Mouse (Mus musculus) left cerebral cortex, postnatal 14 days (tissue): Measurements from ENCODE around the gene Arhgap32. TPM values are rescaled to one million over a fixed set of nuclear protein-coding genes. Genes with fewer than 3 reads are reported as not detected.
"Not testable (repeated sequence)": the region's sequence is repeated elsewhere in the genome, so short reads cannot be mapped to it uniquely, and the experiment has no call there.

Source experiments
- DNase-seq, 2 experiments: peaks; one replicate each; pipeline ENCODE4 v3.0.0; 2021 to 2022; ENCODE audit warnings: low spot score in 2 of 2, mixed read lengths in 1 of 2
- intact Hi-C: fragments of 180-260 bp; cut with DNase I; formaldehyde crosslinking; loops from one replicate; pipeline ENCODE4 v1.15.1; 2025
- long read RNA-seq, 2 experiments: library from polyadenylated mRNA; stranded (forward); transcript quantifications; one replicate each; pipeline ENCODE4 v2.0.0; 2021
- total RNA-seq, 2 experiments: library from RNA; stranded (reverse); gene quantifications; 2 replicates each; pipeline ENCODE4 v1.2.3; 2021

The Arhgap32 gene
- total RNA-seq = 100 to 1,000 TPM; 342 to 403 TPM
- long read RNA-seq, experiment 1, partial matches to known transcripts = 4 of 10 reads
- long read RNA-seq, experiment 1, other reads (novel, unspliced or antisense) = 6 of 10 reads
- long read RNA-seq, experiment 2, partial matches to known transcripts = 4 of 10 reads
- long read RNA-seq, experiment 2, other reads (novel, unspliced or antisense) = 6 of 10 reads

GRCm38 (mm10) chr9:32115786-32116185 lies at the start of gene Arhgap32:
Gene Arhgap32 (plus strand): TSS chr9:32116136.
- DNase-seq = no peak
- intact Hi-C loops = no loop called here

- no peak for DNase-seq
- intact Hi-C loops = no loop called here
These were observed 43.2 kb upstream of the Arhgap32 start for GRCm38 (mm10) chr9:32072778-32073177.

- intact Hi-C loops = no loop called here
- DNase-seq = no peak
These were observed 27.7 kb upstream of the Arhgap32 start for GRCm38 (mm10) chr9:32088106-32088776.

GRCm38 (mm10) chr9:32088882-32089281 lies 27.1 kb upstream of the Arhgap32 start:
- intact Hi-C loops = no loop called here
- DNase-seq = no peak

- intact Hi-C loops = no loop called here
These were observed 22.5 kb upstream of the Arhgap32 start for GRCm38 (mm10) chr9:32093456-32093855.

GRCm38 (mm10) chr9:32094351-32095120 lies 21.4 kb upstream of the Arhgap32 start:
- intact Hi-C loops = no loop called here
- DNase-seq = no peak

More at GRCm38 (mm10) chr9:32093456-32093855, 22.5 kb upstream of the Arhgap32 start:
- DNase-seq = no peak

- DNase-seq = no peak
- intact Hi-C loops = no loop called here
These were observed 20.4 kb upstream of the Arhgap32 start for GRCm38 (mm10) chr9:32095511-32095910.

- DNase-seq = no peak
- intact Hi-C loops = no loop called here
These were observed 19.4 kb upstream of the Arhgap32 start for GRCm38 (mm10) chr9:32096541-32096940.

GRCm38 (mm10) chr9:32097123-32097522 lies 18.8 kb upstream of the Arhgap32 start:
- intact Hi-C loops = no loop called here
- DNase-seq = no peak

- no peak for DNase-seq
These were observed 17.3 kb upstream of the Arhgap32 start for GRCm38 (mm10) chr9:32098425-32099155.

GRCm38 (mm10) chr9:32100561-32100960 lies 15.4 kb upstream of the Arhgap32 start:
- no peak for DNase-seq
- intact Hi-C loops = no loop called here

More at GRCm38 (mm10) chr9:32098425-32099155, 17.3 kb upstream of the Arhgap32 start:
- intact Hi-C loops = no loop called here

- intact Hi-C loops = no loop called here
- DNase-seq = no peak
These were observed 14.4 kb upstream of the Arhgap32 start for GRCm38 (mm10) chr9:32101488-32101887.

GRCm38 (mm10) chr9:32104670-32105069 lies 11.3 kb upstream of the Arhgap32 start:
- intact Hi-C loops = no loop called here
- DNase-seq = no peak

GRCm38 (mm10) chr9:32110376-32110775 lies 5.6 kb upstream of the Arhgap32 start:
- intact Hi-C loops = no loop called here
- no peak for DNase-seq

- DNase-seq = no peak
- intact Hi-C loops = no loop called here
These were observed 336 bp downstream of the Arhgap32 start for GRCm38 (mm10) chr9:32116272-32116671.

GRCm38 (mm10) chr9:32117876-32118275 lies 1.9 kb downstream of the Arhgap32 start:
- peak; percentile 16 to 39 for DNase-seq
- intact Hi-C loops = no loop called here

- DNase-seq = no peak
- intact Hi-C loops = no loop called here
These were observed 2.5 kb downstream of the Arhgap32 start for GRCm38 (mm10) chr9:32118433-32118832.

GRCm38 (mm10) chr9:32119586-32119985 lies 3.6 kb downstream of the Arhgap32 start:
- intact Hi-C loops = no loop called here
- DNase-seq = no peak

- intact Hi-C loops = no loop called here
- DNase-seq = no peak
These were observed 4.2 kb downstream of the Arhgap32 start for GRCm38 (mm10) chr9:32120162-32120561.

- intact Hi-C loops, DNase-seq: not testable (repeated sequence)
These were observed 5.3 kb downstream of the Arhgap32 start for GRCm38 (mm10) chr9:32121271-32121670.
